Mouse (Mus musculus) thymus, adult 2 months (tissue): ENCODE measurements around the gene Bbs4. TPM values are rescaled to one million over a fixed set of nuclear protein-coding genes. Genes with fewer than 3 reads are reported as not detected.

Source experiments
- DNase-seq: peaks from one replicate; pipeline ENCODE4 v3.0.0; 2021
- H3K27ac ChIP-seq: fragments of 200-500 bp; 2 replicates; pipeline ENCODE4 v1.5.1; 2012; ENCODE audit warnings: low read length, control low read depth; ENCODE audit not compliant: control insufficient read depth, insufficient read depth
- H3K27me3 ChIP-seq: fragments of 200-500 bp; 2 replicates; pipeline ENCODE4 v1.6.1; 2012; ENCODE audit warnings: mild to moderate bottlenecking, low read length, moderate library complexity, mixed read lengths; ENCODE audit not compliant: control insufficient read depth, insufficient read depth
- H3K36me3 ChIP-seq: fragments of 200-500 bp; 2 replicates; pipeline ENCODE4 v1.6.1; 2012; ENCODE audit warnings: mild to moderate bottlenecking, low read length, moderate library complexity; ENCODE audit not compliant: control insufficient read depth, insufficient read depth
- H3K4me1 ChIP-seq: fragments of 200-500 bp; replicated peaks from 2 replicates; pipeline ENCODE4 v1.6.1; 2012; ENCODE audit warnings: low read length; ENCODE audit not compliant: control insufficient read depth, insufficient read depth
- H3K4me3 ChIP-seq: fragments of 200-500 bp; 2 replicates; pipeline ENCODE4 v1.5.1; 2012; ENCODE audit warnings: mild to moderate bottlenecking, low read length, control low read depth, moderate library complexity; ENCODE audit not compliant: control insufficient read depth, insufficient read depth
- CTCF ChIP-seq: fragments of 200-500 bp; IDR thresholded peaks from 2 replicates; pipeline ENCODE4 v1.5.1; 2012; ENCODE audit warnings: mild to moderate bottlenecking, control low read depth, low read length, moderate library complexity, borderline replicate concordance; ENCODE audit not compliant: control insufficient read depth, poor library complexity, insufficient read depth; ENCODE audit errors: extremely low read depth
- POLR2A ChIP-seq: fragments of 200-500 bp; IDR thresholded peaks from 2 replicates; pipeline ENCODE4 v1.6.1; 2012; ENCODE audit warnings: mild to moderate bottlenecking, low read length, control low read depth, moderate library complexity; ENCODE audit not compliant: control insufficient read depth, poor library complexity, insufficient read depth; ENCODE audit errors: extremely low read depth
- WGBS: fragments of 180-500 bp; shearing (Covaris S2); methylation state at CpG from one replicate; pipeline ENCODE4 v1.1.7; 2018; 5-methylcytosine and 5-hydroxymethylcytosine counted together
- polyA plus RNA-seq: library from polyadenylated mRNA; depleted of rRNA; stranded (reverse); fragments of >200 nt; gene quantifications from 2 replicates; pipeline ENCODE4 v1.2.3, GENCODE M21; 2012

Gene Bbs4
- polyA plus RNA-seq, 1 experiment: 5.3 TPM

DNA sequence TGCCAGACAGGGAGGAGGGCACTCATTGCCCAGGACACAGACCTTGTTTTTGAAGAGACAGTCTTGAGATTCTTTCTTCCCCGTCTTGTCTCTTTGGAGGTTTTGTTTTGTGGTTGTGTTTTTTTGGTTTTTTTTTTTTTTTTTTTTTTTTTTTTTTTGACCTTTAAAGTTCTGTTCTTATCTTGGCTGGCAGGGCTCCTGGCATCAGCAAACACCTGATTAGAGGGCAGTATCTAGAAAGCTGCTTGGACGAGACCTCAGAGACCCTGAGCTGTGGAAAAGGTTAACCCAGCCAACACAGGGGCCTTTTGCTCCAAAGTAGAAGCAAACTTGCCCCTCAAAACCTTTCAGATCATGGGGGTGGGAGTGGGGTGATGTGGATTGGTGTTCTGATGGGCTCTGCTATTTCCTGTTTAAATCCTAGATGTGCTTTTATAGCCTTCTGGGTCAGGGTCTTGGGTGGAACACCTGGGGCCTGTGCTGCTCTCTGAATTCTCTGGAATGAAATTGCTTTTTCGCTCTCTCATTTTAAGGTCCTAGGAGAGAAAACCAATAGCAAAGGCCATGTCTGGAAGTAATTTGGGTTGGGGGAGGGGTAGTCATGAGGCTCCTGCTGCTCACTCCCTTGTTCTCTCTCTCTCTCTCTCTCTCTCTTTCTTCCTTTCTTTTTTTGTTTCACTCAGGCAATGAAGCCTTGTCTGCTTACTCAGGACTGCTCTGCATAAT is 64.5 kb downstream of the Bbs4 start:
- Histone ChIP-seq H3K4me1 (peaks cover 8% of the 10 kb centered on the region), H3K27me3 (no peaks in the 10 kb centered on the region), H3K36me3 (no peaks in the 10 kb centered on the region), H3K27ac (no peak overlapping the region), H3K4me3 (no peak overlapping the region)
- no peak for TF ChIP-seq POLR2A
- no peak for TF ChIP-seq CTCF
- WGBS: 48% methylated on average over 3 of the region's 3 CpGs
- no peak for DNase-seq

DNA sequence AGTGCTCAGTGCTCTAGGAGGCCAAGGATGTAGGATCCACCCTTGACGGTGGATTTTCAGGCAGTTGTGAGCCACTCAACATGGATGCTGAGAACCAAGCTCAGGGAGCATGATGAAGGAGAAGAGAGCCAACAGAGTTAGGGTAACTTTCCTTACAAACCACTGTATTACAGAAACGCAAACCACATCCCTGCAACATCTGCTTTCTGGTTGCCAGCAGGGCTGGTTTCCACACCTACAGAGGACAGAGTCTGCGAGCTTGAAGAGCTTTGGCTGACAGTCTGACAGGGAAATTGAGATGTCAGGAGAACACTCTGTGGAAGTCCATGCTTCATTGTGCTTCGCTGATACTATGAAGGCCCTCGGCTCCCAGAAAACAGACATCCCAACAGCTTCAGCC is 65.2 kb downstream of the Bbs4 start:
- 42% methylated on average over 5 of the region's 5 CpGs for WGBS
- H3K27me3 ChIP-seq: no peaks in the 10 kb centered on the region
- H3K4me1 ChIP-seq: peaks cover 8% of the 10 kb centered on the region
- H3K27ac ChIP-seq: no peak overlapping the region
- no peak overlapping the region for H3K4me3 ChIP-seq
- no peak for TF ChIP-seq CTCF
- TF ChIP-seq POLR2A: no peak
- DNase-seq: no peak
- no peaks in the 10 kb centered on the region for H3K36me3 ChIP-seq

DNA sequence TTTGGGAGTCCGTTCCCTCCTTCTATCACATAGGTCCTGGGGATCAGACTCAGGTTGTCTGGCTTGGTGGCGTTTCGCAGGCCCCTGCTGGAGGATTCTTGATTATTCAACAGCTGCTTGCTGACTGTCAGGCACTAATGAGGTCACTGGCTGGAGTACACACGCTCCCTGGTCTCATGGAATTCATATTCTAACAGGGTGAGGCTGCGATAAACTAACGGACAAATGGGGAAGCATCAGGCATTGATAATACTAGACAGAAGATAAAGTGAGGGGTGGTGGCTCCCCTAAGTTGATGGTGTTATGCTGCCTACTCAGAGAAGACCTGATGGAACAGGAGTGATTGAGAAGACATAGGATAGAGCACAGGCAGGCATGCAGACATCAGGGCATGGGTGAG is 67.7 kb downstream of the Bbs4 start:
- Histone ChIP-seq H3K4me3 (no peak overlapping the region), H3K27me3 (no peaks in the 10 kb centered on the region), H3K4me1 (peaks cover 8% of the 10 kb centered on the region), H3K36me3 (no peaks in the 10 kb centered on the region), H3K27ac (no peak overlapping the region)
- WGBS: 96% methylated on average over 6 of the region's 6 CpGs
- TF ChIP-seq POLR2A (no peak), CTCF (no peak)
- DNase-seq: no peak

DNA sequence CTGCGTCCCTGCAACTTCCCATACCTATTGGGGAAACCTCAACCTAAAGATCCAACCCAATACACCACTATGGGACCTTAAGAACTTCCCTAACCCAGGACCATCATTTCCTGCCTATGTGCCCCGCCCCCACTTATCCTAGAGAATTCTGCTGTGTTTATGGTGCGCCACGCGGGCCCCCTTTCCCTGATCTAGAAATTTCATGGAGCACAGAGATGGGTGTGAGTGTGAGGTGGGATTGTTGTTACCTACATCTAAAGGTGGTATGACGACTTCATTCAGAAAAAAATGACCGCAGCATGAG is 70.7 kb downstream of the Bbs4 start:
- H3K4me3 ChIP-seq: no peak overlapping the region
- no peak for TF ChIP-seq CTCF
- no peak for TF ChIP-seq POLR2A
- WGBS: 56% methylated on average over 7 of the region's 7 CpGs
- H3K27me3 ChIP-seq: no peaks in the 10 kb centered on the region
- no peak for DNase-seq
- no peak overlapping the region for H3K27ac ChIP-seq
- no peaks in the 10 kb centered on the region for H3K4me1 ChIP-seq
- H3K36me3 ChIP-seq: no peaks in the 10 kb centered on the region

DNA sequence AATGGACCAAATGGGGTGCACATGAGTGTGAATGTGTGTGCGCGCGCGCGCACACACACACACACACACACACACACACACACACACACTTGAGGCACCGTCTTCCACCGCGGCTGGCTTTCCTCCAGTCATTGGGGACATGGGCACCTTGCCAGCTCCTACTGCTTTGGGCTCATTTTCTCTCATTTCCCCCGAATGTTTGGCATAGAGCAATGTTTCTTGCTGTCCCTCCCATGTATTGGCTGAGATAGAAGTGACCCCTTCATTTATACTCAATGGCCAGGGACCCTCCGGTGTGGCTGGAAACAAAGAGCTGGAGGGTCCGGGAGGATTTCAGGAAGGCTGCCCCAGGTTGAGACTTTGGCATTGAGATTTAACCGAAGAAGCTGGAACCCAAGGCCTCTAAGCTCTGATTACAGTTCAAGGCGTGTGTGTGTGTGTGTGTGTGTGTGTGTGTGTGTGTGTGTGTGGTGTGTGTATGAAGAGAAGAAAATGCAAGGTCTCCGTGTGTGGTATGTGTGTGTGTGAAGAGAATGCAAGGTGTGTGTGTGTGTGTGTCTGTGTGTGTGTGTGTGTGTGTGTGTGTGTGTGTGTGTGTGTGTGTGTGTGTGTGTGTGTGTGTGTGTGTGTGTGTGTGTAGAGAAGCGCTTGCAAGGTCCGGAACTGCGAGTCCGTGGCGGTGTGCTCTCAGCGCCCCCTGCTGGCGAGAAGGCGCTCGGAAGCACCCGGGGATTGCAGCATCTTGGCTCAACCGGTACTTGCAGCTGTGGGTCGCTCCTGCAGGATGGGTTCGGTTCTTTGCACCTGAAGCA is 71.2 kb downstream of the Bbs4 start:
- Histone ChIP-seq H3K27me3 (no peaks in the 10 kb centered on the region), H3K36me3 (no peaks in the 10 kb centered on the region), H3K4me3 (no peak overlapping the region), H3K4me1 (no peaks in the 10 kb centered on the region), H3K27ac (no peak overlapping the region)
- 35% methylated on average over 27 of the region's 27 CpGs for WGBS
- DNase-seq: peak; percentile 60
- TF ChIP-seq POLR2A: no peak
- TF ChIP-seq CTCF: peak; percentile 92

DNA sequence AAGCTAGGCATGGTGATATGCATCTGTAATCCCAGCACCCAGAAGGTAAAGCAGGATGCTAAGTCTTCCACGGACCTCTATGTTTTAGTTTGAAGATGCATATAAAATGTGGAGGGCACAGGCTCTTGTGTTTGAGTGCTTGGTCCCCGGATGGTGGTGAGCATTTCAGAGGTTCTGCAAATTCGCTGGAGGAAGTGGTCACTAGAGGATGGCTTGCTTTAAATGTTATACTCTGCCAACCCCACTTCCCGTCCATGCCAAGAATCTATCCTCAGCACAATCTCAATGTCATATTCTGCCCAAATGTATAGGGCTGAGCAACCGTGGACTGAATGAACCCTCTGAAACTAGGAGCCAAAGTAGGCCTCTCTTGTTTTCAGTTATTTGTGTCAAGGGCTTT is 72.4 kb downstream of the Bbs4 start:
- Histone ChIP-seq H3K4me3 (no peak overlapping the region), H3K27me3 (no peaks in the 10 kb centered on the region), H3K27ac (no peak overlapping the region), H3K36me3 (no peaks in the 10 kb centered on the region), H3K4me1 (no peaks in the 10 kb centered on the region)
- TF ChIP-seq CTCF (no peak), POLR2A (no peak)
- DNase-seq: no peak
- 45% methylated on average over 5 of the region's 5 CpGs for WGBS
